Mouse (Mus musculus) liver, adult 2 months (tissue): ENCODE data around the gene Rprd1b. TPM values are rescaled to one million over a fixed set of nuclear protein-coding genes. Genes with fewer than 3 reads are reported as not detected.

Source experiments
- DNase-seq: peaks from one replicate; pipeline ENCODE4 v3.0.0-alpha.2; 2011; ENCODE audit warnings: low read depth, low spot score; ENCODE audit errors: extremely low read depth
- H3K27ac ChIP-seq: fragments of 200-500 bp; replicated peaks from 2 replicates; pipeline ENCODE4 v1.5.1; 2012; ENCODE audit warnings: low read depth, mild to moderate bottlenecking, control low read depth, inconsistent platforms, low read length; ENCODE audit not compliant: insufficient read depth
- H3K27me3 ChIP-seq: fragments of 200-500 bp; 2 replicates; pipeline ENCODE4 v1.6.1; 2012; ENCODE audit warnings: mild to moderate bottlenecking, moderate library complexity, low read length, inconsistent platforms; ENCODE audit not compliant: control insufficient read depth, insufficient read depth
- H3K36me3 ChIP-seq: fragments of 200-500 bp; 2 replicates; pipeline ENCODE4 v1.6.1; 2012; ENCODE audit warnings: low read length, inconsistent platforms; ENCODE audit not compliant: control insufficient read depth, insufficient read depth
- H3K4me1 ChIP-seq: fragments of 200-500 bp; 2 replicates; pipeline ENCODE4 v1.6.1; 2011; ENCODE audit warnings: low read length; ENCODE audit not compliant: control insufficient read depth, insufficient read depth
- H3K4me3 ChIP-seq: fragments of 200-500 bp; 2 replicates; pipeline ENCODE4 v1.5.1; 2011; ENCODE audit warnings: low read depth, mild to moderate bottlenecking, control low read depth, low read length, moderate library complexity; ENCODE audit not compliant: insufficient read depth
- H3K79me2 ChIP-seq: fragments of 200-500 bp; 2 replicates; pipeline ENCODE4 v1.6.1; 2012; ENCODE audit warnings: inconsistent platforms, mild to moderate bottlenecking, low read length, moderate library complexity; ENCODE audit not compliant: control insufficient read depth, insufficient read depth
- H3K9ac ChIP-seq: fragments of 200-500 bp; 2 replicates; pipeline ENCODE4 v1.6.1; 2012; ENCODE audit warnings: low read depth, mild to moderate bottlenecking, control low read depth, inconsistent platforms, low read length
- CTCF ChIP-seq: fragments of 200-500 bp; IDR thresholded peaks from 2 replicates; pipeline ENCODE4 v1.5.1; 2011; ENCODE audit warnings: low read depth, low read length, control low read depth
- POLR2A ChIP-seq: fragments of 200-500 bp; IDR thresholded peaks from 2 replicates; pipeline ENCODE4 v1.6.1; 2011; ENCODE audit warnings: low read length, control low read depth; ENCODE audit not compliant: insufficient read depth; ENCODE audit errors: extremely low read depth
- WGBS: fragments of 180-500 bp; shearing (Covaris S2); methylation state at CpG from one replicate; pipeline ENCODE4 v1.1.7; 2018; 5-methylcytosine and 5-hydroxymethylcytosine counted together
- polyA plus RNA-seq: library from polyadenylated mRNA; depleted of rRNA; stranded (reverse); fragments of >200 nt; gene quantifications from 2 replicates; pipeline ENCODE4 v1.2.3, GENCODE M21; 2012
- total RNA-seq: library from RNA; depleted of rRNA; stranded (reverse); fragments of >200 nt; gene quantifications from 2 replicates; pipeline ENCODE4 v1.2.3, GENCODE M21; 2014

Rprd1b gene
- total and polyA plus RNA-seq, 2 experiments = 6.8 to 14.2 TPM

- WGBS = 57% methylated on average over 7 of the region's 7 CpGs
- peaks cover 7% of the 10 kb centered on the region; the same call in 1 of the 2 replicates for H3K36me3 ChIP-seq
- H3K79me2 ChIP-seq = peaks cover 12% of the 10 kb centered on the region; the same call in 1 of the 2 replicates
- no peak overlapping the region for H3K9ac ChIP-seq
- TF ChIP-seq POLR2A (no peak), CTCF (no peak)
- peak overlapping the region; percentile 9 for H3K27ac ChIP-seq
- peaks cover 37% of the 10 kb centered on the region for H3K4me1 ChIP-seq
- H3K27me3 ChIP-seq = no peaks in the 10 kb centered on the region
- H3K4me3 ChIP-seq = no peak overlapping the region
- DNase-seq = no peak
Measured at GRCm38 (mm10) chr2:158141690-158142440, 113.6 kb downstream of the Rprd1b start.

GRCm38 (mm10) chr2:158142981-158143380, 114.7 kb downstream of the Rprd1b start:
- Histone ChIP-seq H3K27me3 (no peaks in the 10 kb centered on the region), H3K36me3 (peaks cover 6% of the 10 kb centered on the region; the same call in 1 of the 2 replicates), H3K27ac (no peak overlapping the region), H3K4me1 (peaks cover 35% of the 10 kb centered on the region), H3K79me2 (peaks cover 12% of the 10 kb centered on the region; the same call in 1 of the 2 replicates), H3K9ac (peak overlapping the region; percentile 7; the same call in 1 of the 2 replicates), H3K4me3 (no peak overlapping the region)
- 88% methylated on average over 18 of the region's 18 CpGs for WGBS
- DNase-seq = no peak
- no peak for TF ChIP-seq POLR2A
- TF ChIP-seq CTCF = no peak

GRCm38 (mm10) chr2:158143816-158144215, 115.5 kb downstream of the Rprd1b start:
- WGBS = 77% methylated on average over 3 of the region's 3 CpGs
- peak overlapping the region; percentile 4; the same call in 1 of the 2 replicates for H3K4me3 ChIP-seq
- 0 out of 2 replicates have a peak overlapping the region, but pooled peaks have one; percentile 12 for H3K27ac ChIP-seq
- H3K36me3 ChIP-seq = peaks cover 2% of the 10 kb centered on the region; the same call in 1 of the 2 replicates
- DNase-seq = no peak
- H3K9ac ChIP-seq = no peak overlapping the region; the same call in 1 of the 2 replicates
- H3K79me2 ChIP-seq = peaks cover 12% of the 10 kb centered on the region; the same call in 1 of the 2 replicates
- H3K27me3 ChIP-seq = no peaks in the 10 kb centered on the region
- TF ChIP-seq POLR2A (no peak), CTCF (no peak)
- H3K4me1 ChIP-seq = peaks cover 35% of the 10 kb centered on the region

GRCm38 (mm10) chr2:158144263-158144662, 116.0 kb downstream of the Rprd1b start:
- no peak for TF ChIP-seq POLR2A
- no peak for DNase-seq
- Histone ChIP-seq H3K9ac (no peak overlapping the region; the same call in 1 of the 2 replicates), H3K27me3 (no peaks in the 10 kb centered on the region), H3K4me1 (peaks cover 35% of the 10 kb centered on the region), H3K4me3 (0 out of 2 replicates have a peak overlapping the region, but pooled peaks have one; percentile 4), H3K27ac (0 out of 2 replicates have a peak overlapping the region, but pooled peaks have one; percentile 12), H3K36me3 (peaks cover 2% of the 10 kb centered on the region; the same call in 1 of the 2 replicates), H3K79me2 (peaks cover 12% of the 10 kb centered on the region; the same call in 1 of the 2 replicates)
- 60% methylated on average over 8 of the region's 8 CpGs for WGBS

- Histone ChIP-seq H3K27me3 (no peaks in the 10 kb centered on the region), H3K27ac (peak overlapping the region; percentile 96), H3K9ac (peak overlapping the region; percentile 99), H3K4me1 (peaks cover 35% of the 10 kb centered on the region), H3K4me3 (peak overlapping the region; percentile 98), H3K79me2 (peaks cover 12% of the 10 kb centered on the region; the same call in 1 of the 2 replicates), H3K36me3 (peaks cover 2% of the 10 kb centered on the region; the same call in 1 of the 2 replicates)
- no peak for DNase-seq
- TF ChIP-seq POLR2A (no peak), CTCF (no peak)
- WGBS = 47% methylated on average over 6 of the region's 6 CpGs
Measured at GRCm38 (mm10) chr2:158144750-158145527, 116.6 kb downstream of the Rprd1b start.
